Mouse (Mus musculus): Measurements from ENCODE around the gene Armh3.

Armh3 gene

GRCm38 (mm10) chr19:45911236-45912025, 86.9 kb downstream of the Armh3 start:
- DNase-seq (ENCODE audit: low spot score in 2 of 2), result peak in 1 of 2 experiments; percentile 17

- no peak for DNase-seq (ENCODE audit: low spot score in 2 of 2)
Observed at GRCm38 (mm10) chr19:45908246-45908645, 90.0 kb downstream of the Armh3 start.

- DNase-seq (ENCODE audit: low spot score in 2 of 2), result no peak
Observed at GRCm38 (mm10) chr19:45907416-45907815, 90.9 kb downstream of the Armh3 start.

- DNase-seq (ENCODE audit: low spot score in 2 of 2), result no peak
Observed at GRCm38 (mm10) chr19:45903861-45904260, 94.4 kb downstream of the Armh3 start.

- no peak for DNase-seq (ENCODE audit: low spot score in 2 of 2)
Observed at GRCm38 (mm10) chr19:45902390-45903035, 95.8 kb downstream of the Armh3 start.

GRCm38 (mm10) chr19:45900836-45901235, 97.5 kb downstream of the Armh3 start:
- no peak for DNase-seq (ENCODE audit: low spot score in 2 of 2)

GRCm38 (mm10) chr19:45895726-45896125, 102.6 kb downstream of the Armh3 start:
- DNase-seq (ENCODE audit: low spot score in 2 of 2), result no peak

GRCm38 (mm10) chr19:45882056-45882455, 116.2 kb downstream of the Armh3 start:
- DNase-seq (ENCODE audit: low spot score in 2 of 2), result no peak

GRCm38 (mm10) chr19:45873320-45873719, 125.0 kb downstream of the Armh3 start:
- no peak for DNase-seq (ENCODE audit: low spot score in 2 of 2)

- DNase-seq (ENCODE audit: low spot score in 2 of 2), result no peak
Observed at GRCm38 (mm10) chr19:45855284-45855920, 142.9 kb downstream of the Armh3 start.

- no peak for DNase-seq (ENCODE audit: low spot score in 2 of 2)
Observed at GRCm38 (mm10) chr19:45854521-45854920, 143.8 kb downstream of the Armh3 start.

GRCm38 (mm10) chr19:45847733-45848093, 150.6 kb downstream of the Armh3 start:
- no peak for DNase-seq (ENCODE audit: low spot score in 2 of 2)

GRCm38 (mm10) chr19:45847016-45847732, 151.1 kb downstream of the Armh3 start:
- peak; percentile 26 to 46 for DNase-seq (ENCODE audit: low spot score in 2 of 2)

GRCm38 (mm10) chr19:45844209-45844608, 154.1 kb downstream of the Armh3 start:
- DNase-seq (ENCODE audit: low spot score in 2 of 2), result no peak

- DNase-seq (ENCODE audit: low spot score in 2 of 2), result no peak
Observed at GRCm38 (mm10) chr19:45843424-45843823, 154.9 kb downstream of the Armh3 start.

GRCm38 (mm10) chr19:45837050-45837994, 161.0 kb downstream of the Armh3 start:
- DNase-seq (ENCODE audit: low spot score in 2 of 2), result peak; percentile 21 to 23

GRCm38 (mm10) chr19:45835490-45835889, 162.8 kb downstream of the Armh3 start:
- DNase-seq (ENCODE audit: low spot score in 2 of 2), result no peak

- no peak for DNase-seq (ENCODE audit: low spot score in 2 of 2)
Observed at GRCm38 (mm10) chr19:45833665-45834064, 164.6 kb downstream of the Armh3 start.

- DNase-seq (ENCODE audit: low spot score in 2 of 2), result no peak
Observed at GRCm38 (mm10) chr19:45830679-45831078, 167.6 kb downstream of the Armh3 start.

- DNase-seq (ENCODE audit: low spot score in 2 of 2), result no peak
Observed at GRCm38 (mm10) chr19:45827736-45828135, 170.6 kb downstream of the Armh3 start.

GRCm38 (mm10) chr19:45827125-45827524, 171.2 kb downstream of the Armh3 start:
- DNase-seq (ENCODE audit: low spot score in 2 of 2), result no peak

All from right cerebral cortex, adult 2 months (tissue).